Mouse (Mus musculus) gastrocnemius, adult 8-10 months (tissue): Measurements from ENCODE around the gene Mymx. TPM values are rescaled to one million over a fixed set of nuclear protein-coding genes. Genes with fewer than 3 reads are reported as not detected.

Source experiments
- DNase-seq, 2 experiments: peaks; one replicate each; pipeline ENCODE4 v3.0.0; 2022; ENCODE audit warnings: low spot score in 2 of 2
- total RNA-seq, 4 experiments: library from RNA; stranded (reverse); gene quantifications; 2 replicates each; pipeline ENCODE4 v1.2.4; 2022

The Mymx gene
- total RNA-seq, 4 experiments from 2014 or later = not detected

DNA sequence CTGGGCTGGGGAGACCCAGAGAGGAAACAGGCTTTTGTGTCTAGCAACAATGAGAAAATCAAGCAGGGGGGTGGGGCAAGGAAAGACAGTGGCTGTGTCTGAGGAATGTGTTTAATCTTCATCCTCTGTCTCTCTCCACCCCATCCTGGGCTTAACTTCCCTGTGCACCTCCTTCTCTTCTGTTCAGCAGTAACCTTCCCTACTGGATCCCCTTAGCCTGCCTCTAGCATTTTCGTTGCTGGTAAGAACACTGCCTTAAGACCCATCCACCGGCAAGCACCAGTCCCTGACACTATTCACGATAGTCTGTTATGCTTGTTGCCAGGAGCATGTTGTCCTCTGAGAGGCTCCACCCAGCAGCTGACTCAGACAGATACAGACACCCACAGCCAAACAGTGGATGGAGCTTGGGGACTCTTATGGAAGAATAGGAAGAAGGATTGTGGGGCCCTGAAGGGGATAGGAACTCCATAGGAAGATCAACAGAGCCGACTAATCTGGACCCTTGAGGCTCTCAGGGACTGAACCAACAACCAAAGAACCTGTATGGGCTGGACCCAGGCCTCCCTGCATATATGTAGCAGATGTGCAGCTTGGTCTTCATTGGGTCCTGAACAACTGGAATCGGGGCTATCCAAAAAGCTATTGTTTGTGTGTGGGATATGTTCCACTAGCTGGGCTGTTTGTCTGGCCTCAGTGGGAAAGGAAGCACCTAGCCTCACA lies 8.4 kb upstream of the Mymx start:
- peak in 1 of 2 experiments; percentile 39 for DNase-seq

DNA sequence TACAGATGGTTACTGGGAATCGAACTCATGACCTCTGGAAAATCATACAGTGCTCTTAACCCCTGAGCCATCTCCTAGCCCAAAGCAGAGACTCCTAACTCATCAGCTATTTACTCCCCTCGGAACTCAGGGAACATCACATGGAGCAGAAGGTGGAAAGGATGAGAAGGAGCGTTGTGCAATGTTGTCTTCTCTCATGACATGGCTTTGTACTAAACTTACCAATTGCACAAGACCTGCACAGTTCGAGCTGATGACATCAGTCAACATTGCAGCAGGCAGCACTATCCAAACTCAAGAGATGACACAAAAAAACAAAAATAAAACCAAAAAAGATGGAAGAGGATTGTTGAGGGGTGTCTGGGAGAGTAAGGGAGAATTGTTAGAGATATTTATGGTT lies 6.5 kb upstream of the Mymx start:
- DNase-seq = no peak

DNA sequence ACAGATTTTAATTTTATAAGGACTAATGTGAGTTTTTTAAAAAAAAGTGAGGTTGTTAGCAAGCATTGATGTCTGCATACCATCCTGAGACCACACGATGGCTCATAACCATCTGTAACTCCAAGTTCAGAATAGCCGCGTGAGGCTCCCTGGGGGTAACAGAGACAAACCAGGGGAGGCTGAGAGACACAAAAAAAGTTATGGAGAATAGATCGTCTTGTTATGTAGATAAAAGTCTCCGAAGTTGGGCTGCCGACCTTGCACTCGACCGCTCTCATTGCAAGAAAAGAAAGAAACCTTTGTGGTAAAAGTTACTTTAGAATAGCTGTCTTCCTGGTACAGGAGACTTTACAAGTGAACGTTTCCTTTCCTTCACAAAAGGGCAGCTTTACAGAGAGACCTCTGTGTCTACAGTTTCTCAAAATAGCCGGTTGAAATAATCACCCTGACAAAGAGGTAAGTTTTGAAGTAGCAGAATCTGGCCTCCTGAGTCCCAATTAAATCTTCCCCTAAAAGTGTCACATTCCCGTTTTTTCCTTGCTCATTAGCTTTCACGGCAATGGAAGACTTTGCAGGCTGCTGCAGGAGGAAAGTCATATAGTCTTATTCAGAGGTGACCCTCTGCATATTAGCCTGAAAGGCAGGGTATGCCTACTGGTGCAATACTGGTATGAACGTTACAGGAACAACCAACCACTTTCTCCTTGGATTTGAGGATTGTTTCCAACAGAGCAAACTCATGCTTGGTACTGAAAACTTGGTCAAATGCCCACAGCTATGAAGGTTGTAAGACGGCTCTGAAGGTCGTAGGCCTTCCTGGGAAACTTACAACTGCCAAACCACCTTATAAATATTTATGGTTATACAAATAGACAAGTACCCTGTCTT lies 5.3 kb upstream of the Mymx start:
- DNase-seq = no peak

DNA sequence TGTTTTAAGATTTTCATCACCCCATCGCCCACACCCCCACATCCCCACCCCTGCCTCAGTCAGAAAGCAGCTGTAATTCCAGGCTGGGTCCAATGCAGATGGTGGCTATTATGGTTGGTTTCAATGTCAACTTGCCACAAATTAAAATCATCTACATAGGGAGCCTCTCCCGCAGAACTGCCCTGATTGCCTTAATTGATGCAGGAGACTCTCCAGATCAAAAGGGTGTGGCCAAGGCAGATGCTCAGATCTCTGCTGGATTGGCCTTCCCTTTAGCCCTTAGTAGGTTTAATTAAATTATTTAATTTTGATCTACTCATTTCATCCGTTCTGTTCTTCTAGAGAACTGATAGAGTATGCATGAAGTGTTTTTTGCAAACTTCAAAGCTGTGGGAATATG lies 1.1 kb upstream of the Mymx start:
- DNase-seq = no peak

DNA sequence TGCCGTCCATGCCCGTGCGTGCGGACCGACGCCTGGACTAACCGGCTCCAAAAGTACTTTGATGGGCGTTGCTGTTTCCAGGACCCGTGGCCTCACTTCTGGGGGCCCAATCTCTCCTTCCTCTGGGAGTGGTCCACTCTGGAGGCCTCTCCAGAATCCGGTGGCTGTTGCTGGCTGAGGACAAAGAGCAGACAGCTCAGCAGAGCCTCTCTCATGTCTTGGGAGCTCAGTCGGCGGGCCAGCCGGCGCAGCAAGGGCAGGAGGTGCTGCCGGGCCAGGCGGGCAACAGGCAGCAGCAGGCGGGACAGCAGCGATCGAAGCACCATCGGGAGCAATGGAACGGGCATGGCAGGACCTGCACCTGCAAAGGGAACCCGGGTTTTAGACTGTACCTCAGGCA lies 577 bp downstream of the Mymx start:
- DNase-seq = no peak

DNA sequence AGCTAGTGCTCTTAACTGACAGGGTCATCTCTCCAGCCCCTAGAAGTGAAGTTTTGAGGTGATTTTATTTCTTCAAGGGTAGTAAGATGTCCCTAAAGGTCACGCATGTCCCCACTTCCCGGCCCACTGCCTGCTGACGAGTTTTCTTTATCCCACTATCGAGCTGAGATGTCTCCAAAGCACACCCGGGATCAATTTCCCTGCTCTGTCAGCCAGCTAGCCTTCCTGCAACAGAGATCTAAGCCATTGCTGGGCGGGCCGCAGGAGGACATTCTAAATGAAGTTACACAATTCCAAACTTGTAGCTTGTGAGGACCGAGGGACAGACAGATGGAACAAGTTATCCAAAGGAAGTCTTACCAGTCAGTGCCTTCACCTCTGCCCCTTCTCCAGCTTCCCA lies 1.6 kb downstream of the Mymx start:
- DNase-seq = no peak

DNA sequence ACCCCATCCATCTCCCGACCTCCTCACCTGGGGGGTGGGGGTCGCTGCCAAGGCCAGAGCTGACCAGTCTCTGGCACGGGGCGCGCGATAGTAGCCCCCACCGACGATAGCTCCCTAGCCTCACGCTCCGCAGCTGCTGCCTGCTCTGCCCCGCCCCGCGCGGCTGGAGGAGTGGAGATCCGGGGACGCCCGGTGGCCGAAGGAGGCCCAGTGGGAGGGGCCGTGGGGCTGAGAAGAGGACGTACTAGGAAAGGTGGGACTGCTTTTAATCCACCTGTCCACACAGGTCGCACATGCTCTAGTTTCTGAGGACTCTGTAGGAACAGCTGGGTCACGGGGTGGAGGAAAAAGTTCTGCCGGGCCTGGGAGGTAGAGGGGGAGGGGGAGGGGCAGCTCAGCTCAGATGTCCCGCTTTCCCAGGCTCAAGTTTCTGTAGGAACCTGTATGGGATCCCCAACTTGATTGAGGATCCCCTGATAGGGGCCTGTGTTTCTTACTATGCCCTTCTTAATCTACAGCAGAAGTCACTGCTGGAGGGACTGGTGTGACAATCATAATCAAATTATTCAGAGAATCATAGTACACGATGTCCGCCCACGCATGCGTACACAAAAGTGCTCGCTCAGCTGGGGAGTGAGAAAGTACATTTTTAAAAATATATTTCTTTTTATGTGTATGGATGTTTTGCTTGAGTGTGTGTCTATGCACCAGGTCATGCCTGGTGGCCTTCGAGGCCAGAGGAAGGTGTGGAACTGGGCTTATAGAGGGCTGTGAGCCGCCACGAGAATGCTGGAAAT lies 2.3 kb downstream of the Mymx start, which contains the start of gene Slc29a1:
TSS of gene Slc29a1 (minus strand) at position 161 of the 797 bp plus-strand sequence.
- DNase-seq = peak; percentile 70 to 78

DNA sequence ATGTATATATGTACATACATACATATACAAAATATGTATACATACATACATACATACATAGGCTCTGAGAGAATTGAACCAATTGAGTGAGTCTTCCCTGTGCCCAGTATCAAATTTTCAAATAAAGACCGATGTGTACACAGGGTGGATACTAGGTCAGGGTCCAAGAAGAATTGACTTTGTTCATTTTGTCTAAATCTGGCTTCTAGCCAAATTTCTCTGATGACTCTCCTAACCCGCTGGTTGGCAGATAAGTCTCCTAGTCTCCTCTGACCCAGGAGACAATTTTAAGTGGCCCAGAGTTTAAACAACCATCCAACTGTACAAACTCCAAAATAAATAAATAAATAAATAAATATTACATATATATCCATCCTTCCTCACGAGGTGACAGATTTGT lies 3.0 kb downstream of the Mymx start:
- DNase-seq = no peak

DNA sequence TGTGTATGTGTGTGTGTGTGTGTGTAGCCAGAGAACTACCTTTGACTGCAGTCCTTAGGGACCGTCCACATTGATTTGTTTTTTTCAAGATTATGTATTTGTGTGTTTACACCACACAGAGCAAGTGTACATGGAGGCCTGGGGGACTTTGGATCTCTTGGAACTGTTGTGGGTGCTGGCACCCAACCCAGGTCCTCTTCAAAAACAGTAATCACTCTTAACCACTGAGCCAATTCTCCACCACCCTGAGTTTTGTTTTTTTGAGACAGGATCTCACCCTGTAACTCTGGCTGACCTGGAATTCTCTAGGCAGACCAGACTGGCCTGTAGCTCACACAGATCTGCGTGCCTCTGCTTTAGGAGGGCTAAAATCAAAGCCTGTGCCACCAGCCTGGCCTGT lies 3.5 kb downstream of the Mymx start:
- no peak for DNase-seq

DNA sequence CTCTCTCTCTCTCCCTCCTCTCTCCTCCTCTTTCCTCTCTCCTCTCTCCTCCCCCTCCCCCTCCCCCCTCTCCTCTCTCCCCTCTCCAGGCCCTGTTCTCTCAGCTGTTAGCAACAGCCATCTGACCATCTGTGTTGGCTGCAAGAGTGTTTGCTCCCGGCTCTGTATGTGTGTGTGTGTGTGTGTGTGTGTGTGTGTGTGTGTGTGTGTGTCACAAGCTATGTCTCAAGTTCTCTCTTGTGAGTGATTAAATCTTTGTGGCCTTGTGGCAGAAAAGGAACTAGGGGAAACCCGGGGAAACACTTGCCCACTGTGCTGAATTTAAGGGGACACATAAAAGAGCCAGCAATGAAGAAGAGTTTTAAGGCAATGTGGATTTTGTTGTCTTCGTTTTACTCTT lies 4.1 kb downstream of the Mymx start:
- peak in 1 of 2 experiments; percentile 62 for DNase-seq

DNA sequence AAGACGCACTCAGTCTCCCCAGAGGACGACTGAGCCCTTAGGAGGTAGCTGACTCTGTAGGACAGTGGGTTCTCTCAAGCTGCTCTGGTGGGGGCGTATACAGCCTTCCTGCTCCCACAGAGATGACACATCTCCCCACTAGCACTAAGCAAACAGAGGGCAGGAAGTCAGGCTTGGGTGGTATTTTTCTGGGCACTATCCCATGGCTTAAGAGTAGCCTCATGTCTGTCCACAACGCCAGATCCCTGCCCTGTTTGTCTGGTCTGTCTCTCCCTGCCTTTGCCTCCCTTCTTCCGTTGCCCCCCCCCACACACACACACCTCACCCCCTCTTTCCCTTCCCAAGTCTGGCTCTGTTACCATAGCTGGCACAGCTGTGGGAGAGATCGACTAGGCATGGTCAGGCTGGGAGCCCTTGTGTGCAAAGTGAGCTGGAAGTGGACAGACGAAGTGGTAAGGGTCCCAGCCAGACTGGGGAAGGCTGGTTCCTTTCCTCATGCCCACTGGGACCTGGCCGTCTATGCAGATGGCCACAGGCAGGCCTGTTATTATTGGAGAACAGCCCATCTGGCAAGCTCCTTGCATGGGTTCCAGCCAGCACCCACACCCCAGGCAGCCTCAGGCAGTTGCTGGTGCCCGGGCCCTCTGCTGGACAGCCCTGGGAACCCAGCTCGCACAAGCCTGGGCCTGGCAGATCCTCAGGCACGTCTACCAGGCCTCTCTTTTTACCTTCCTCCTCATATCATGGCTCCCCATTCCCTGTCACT lies 5.1 kb downstream of the Mymx start:
- DNase-seq = peak; percentile 81 to 88

DNA sequence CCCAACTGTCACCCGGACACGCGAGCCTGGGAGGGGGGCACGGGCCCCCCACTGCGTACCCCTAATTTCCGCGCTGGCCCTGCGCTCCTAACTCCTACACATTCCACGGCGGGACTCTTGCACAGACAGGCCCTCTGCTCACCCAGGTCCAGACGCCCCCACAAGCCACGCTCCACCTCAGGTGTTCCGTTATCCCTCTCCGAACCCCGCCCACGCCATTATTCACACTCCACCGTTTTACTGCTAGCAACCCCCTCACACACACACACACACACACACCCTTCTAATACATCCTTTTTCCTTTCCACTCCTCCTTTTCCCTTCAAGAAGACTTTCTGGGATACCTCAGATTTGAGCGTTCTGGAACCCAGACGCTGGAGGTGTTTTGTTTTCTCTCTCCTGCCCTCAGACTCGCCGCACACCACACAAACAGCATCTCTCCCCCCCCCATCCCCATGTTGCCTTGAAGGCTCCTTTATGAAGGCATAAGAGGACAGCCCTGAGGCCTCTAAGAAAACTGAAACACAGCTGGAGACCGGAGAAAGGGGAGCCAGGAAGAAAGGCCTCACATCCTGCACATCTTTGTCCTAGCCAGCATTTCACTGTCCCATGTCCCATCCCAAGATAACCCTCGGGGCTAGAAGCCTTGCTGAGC lies 6.0 kb downstream of the Mymx start:
- no peak for DNase-seq

DNA sequence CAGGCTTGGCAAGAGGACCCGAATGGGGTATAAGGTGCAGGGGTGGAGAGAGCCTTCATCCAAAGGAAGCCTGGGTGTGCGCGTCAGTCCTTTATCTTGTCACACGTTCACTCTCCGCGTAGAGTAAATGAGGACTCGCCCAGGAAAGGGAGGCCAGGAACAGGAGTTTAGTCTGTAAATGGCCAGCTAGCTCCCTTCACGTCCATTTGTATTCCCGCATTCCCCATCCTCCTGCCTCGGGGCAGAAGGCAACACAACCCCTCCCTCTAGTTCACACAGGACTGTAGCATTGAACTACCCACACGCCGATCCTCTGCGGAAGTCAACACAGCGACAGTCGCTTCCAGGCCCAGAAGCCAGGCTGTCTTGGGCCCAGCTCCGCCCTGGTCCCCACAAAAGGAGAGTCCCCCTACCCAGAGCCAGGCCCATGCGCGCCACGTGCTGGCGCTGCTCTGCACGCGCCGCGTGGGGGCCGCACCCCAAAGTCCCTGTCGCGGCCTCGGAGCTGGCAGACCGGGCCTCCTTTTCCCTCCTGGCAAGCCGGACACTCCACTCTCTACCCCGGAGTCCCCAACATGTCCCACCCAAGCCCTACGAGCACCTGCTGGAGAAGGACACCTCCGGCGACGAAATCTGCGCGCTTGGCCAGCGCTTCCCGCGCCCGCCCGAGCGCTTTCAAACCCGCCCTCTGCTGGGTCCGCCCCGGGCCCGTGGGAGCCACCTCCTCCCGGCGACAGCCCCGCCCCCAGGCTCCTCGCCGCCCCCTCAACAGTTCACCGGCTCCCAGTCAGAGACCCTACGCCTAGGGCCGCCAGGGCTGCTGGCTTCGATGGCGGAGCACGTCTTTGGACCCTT lies 6.8 kb downstream of the Mymx start:
- DNase-seq = peak; percentile 74 to 76

DNA sequence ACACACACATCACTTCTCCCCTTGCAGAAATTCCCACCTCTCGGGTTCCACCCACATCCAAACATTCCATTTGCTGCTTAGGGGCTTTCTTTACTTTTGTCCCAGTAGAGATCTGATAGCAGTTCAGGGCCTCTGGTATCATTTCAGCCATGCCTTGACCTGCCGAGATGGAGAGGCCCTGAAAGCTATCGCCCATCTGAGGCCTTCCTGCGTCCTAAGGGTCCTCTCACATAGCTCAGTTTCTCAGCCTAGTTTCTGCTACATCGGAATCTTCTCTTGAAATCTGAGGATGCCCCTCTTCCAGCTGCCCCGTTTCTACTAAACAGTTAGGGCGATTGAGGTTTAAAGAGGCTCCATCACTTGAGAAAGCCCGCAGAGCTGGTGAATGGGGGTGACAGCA lies 7.7 kb downstream of the Mymx start:
- no peak for DNase-seq

DNA sequence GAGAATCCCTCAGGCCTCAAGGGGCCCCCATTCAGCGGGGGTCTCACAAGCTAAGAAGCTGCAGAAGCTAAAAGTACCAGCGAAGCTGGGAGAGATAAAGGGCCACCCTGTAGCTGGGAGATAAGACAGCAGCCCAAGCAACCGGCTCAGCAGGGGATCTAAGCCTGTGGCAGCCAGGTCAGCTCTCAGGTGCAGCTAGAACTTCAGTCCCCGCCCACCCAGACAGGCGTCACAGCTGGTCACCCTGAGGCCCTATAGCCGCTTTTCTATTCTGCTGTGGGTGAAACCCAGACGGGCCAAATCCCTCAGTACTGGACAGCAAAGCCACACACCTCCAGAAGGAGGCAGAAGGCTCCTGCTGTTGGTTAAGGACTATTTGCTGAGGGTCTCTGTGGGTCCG lies 8.4 kb downstream of the Mymx start:
- DNase-seq = no peak

DNA sequence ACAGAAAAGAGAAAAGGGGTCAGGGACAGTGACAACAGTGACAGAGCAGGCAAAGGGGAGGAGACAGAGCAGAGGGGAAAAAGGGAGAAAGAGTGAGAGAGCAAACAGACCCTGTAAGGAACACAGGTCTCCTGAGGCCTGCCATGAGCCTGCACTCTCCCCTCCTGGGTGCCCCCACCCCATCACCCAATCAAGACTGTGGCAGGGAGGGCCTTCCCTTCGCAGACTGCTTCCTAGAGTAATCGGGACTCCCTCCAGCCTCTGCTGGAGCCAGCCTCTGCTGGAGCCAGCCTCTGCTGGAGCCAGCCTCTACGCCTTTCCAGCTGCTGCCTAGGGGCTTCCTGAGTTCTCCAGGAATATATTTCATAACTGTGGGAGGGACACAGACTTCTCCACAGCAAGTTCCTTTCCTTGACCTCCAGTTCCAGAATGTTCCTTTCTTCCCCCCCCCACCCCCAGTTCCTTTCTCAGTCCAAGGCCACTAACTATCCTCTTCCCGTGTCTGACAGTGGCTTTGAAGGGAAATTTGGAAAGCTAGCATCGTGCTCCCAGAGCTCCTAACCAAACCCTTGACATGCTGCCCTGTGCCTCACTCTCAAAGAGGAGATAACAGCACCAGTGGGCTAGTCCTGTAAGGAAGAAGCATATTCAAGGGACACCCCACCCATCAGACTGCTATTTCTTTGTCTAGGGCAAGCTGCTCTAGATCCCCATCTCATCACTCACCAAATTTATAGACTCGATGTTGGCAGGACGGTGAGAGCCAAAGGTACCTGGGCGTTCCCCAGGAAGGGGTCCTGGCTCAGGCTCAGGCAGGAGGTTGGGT lies 9.1 kb downstream of the Mymx start:
- DNase-seq = peak in 1 of 2 experiments; percentile 62

DNA sequence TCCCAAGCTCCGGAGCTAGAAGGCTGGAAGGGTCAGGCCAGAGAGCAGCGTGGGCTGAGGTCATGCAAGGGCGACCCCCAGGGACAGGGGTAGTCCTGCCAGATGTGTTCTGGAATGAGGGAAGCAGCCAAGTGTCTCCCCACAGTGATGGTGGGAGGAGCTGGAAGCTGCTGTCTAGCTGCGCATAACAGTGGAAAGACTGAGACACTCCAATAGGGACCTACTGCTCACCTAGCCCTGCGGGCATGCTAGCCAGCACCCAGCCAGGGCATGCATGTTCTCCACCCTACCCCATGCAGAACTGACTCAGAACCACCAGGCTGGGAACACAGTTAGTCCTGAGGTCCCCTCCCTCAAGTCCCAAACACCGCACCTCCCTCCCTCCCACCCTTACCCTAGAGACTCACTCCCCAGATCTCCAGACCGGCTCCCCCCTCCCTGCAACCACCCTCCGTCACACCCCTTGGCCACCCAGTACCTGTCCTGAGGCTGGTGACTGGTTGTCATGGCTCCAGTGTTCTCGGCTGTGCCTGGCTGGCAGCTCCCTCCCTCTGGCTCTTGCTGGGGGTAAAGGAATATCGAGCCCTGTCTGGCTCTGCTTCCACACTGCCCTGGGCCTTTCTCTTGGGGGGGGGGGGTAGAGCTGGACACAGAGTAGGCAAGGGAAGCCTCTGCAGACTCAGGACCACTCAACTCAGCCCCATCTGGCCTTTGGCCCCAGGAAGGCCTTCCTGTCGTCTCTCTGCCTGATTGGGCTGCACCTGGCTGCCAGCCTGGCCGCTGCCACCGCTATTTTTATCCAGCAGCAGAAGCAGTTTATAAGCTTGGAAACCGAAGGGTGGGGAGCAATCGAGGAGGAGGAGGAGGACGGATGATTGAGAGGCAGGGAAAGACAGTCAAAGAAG lies 9.9 kb downstream of the Mymx start:
- peak; percentile 80 for DNase-seq

DNA sequence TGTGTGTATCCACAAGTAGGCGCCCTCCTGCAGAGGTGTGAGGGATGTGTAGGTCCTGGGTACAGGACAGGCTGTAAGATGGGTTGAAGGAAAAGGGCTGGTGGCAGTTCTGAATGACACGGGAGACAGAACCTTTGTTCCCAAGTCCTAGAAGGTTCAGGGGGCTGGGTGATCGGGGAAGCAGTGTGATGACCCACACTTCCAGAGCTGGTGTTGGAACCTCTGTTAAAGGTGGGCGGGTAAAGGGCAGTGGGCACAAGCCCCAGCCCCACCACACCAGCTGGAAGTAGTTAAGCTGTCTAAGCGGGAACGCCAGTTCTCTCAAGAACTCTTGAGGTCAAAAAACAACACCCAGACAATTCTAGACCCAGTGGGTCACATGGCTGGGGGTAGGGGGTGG lies 11.5 kb downstream of the Mymx start:
- no peak for DNase-seq
